Mouse (Mus musculus): Measurements from ENCODE around the gene Dapk1. TPM values are rescaled to one million over a fixed set of nuclear protein-coding genes. Genes with fewer than 3 reads are reported as not detected.

Dapk1 gene
- polyA plus RNA-seq, 1 experiment from 2014 or later = 13.1 TPM

DNA sequence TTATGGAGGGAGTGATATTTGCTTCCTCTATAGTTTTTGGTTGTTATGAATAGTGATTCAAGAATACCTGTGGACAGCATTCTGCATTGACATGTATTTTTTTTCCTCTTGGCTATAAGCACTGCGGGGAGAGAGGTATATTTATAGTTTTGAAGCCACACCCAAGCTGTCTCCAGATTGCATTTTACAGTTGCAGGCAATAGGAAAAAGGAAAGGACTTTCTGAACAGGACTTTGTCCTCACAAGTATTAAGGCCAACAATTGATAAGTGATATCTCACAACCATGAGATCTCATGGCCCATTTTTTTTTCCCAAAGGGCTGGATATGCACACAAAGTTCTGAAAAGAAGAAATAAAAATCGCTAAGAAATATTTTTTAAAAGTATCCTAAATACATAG lies 207.9 kb downstream of the Dapk1 start:
- Histone ChIP-seq H3K4me2 (no peak overlapping the region), H3K9ac (no peak overlapping the region), H3K9me3 (no peaks in the 10 kb centered on the region), H3K27me3 (replicated peaks) (no peaks in the 10 kb centered on the region), H3K36me3 (no peaks in the 10 kb centered on the region), H3K4me3 (replicated peaks) (no peak overlapping the region), H3K27ac (no peak overlapping the region), H3K4me1 (no peaks in the 10 kb centered on the region)
- ATAC-seq (ENCODE audit: insufficient read depth, low FRiP score, low read depth) = no peak
- 69% methylated on average over 2 of the region's 2 CpGs for WGBS

GRCm38 (mm10) chr13:60812768-60813167 lies 211.0 kb downstream of the Dapk1 start:
- Histone ChIP-seq H3K4me3 (replicated peaks) (no peak overlapping the region), H3K27ac (no peak overlapping the region), H3K27me3 (replicated peaks) (no peaks in the 10 kb centered on the region), H3K9ac (no peak overlapping the region), H3K4me1 (no peaks in the 10 kb centered on the region), H3K36me3 (no peaks in the 10 kb centered on the region), H3K9me3 (no peaks in the 10 kb centered on the region), H3K4me2 (no peak overlapping the region)
- WGBS = 68% methylated on average over 6 of the region's 6 CpGs
- no peak for ATAC-seq (ENCODE audit: insufficient read depth, low FRiP score, low read depth)

Other genes starting within 250 kb of the Dapk1 start
- gene BC051665, start 184.4 kb downstream of the Dapk1 start, polyA plus RNA-seq (2015; fragmentation: Nextera tagmentation; extraction: Ambion mirVana) = not detected in 2 replicates
- not detected in 2 replicates for gene Ctsll3, start 200.9 kb downstream of the Dapk1 start, polyA plus RNA-seq (2015; fragmentation: Nextera tagmentation; extraction: Ambion mirVana)